Mouse (Mus musculus) megakaryocyte-erythroid progenitor cell, adult 5-6 weeks (primary cell): ENCODE measurements at regions not wholly inside any gene's neighbourhood (a gene's known extent, or its start where the extent isn't known, plus 50 kb on each side); places are given as distances from the start of the nearest gene placed in this dataset.
A peak's percentile ranks its signal among the peaks of the same experiment; 100 is the strongest.
"Not testable (repeated sequence)": the region's sequence is repeated elsewhere in the genome, so short reads cannot be mapped to it uniquely, and the experiment has no call there.

Experiments
- ATAC-seq: replicated peaks from 2 replicates; pipeline ENCODE4 v1.8.0; 2016; ENCODE audit warnings: mild to moderate bottlenecking, inconsistent platforms; ENCODE audit not compliant: severe bottlenecking, poor library complexity, low FRiP score, low TSS enrichment

- ATAC-seq: no peak
These were observed 3447.1 kb downstream of the 9330182O14Rik start for GRCm38 (mm10) chr15:43581246-43581645.

GRCm38 (mm10) chr15:43585751-43586150, 3451.6 kb downstream of the 9330182O14Rik start:
- no peak for ATAC-seq

- no peak for ATAC-seq
These were observed 3453.9 kb downstream of the 9330182O14Rik start for GRCm38 (mm10) chr15:43588021-43588420.

- no peak for ATAC-seq
These were observed 3473.5 kb downstream of the 9330182O14Rik start for GRCm38 (mm10) chr15:43607700-43608099.

GRCm38 (mm10) chr15:43609901-43610300, 3475.7 kb downstream of the 9330182O14Rik start:
- ATAC-seq: no peak

GRCm38 (mm10) chr15:43614004-43614661, 3480.0 kb downstream of the 9330182O14Rik start:
- ATAC-seq: peak; percentile 71

GRCm38 (mm10) chr15:43615727-43616126, 3481.6 kb downstream of the 9330182O14Rik start:
- ATAC-seq: no peak

- no peak for ATAC-seq
These were observed 3490.3 kb downstream of the 9330182O14Rik start for GRCm38 (mm10) chr15:43624431-43624965.

GRCm38 (mm10) chr15:43625021-43625510, 3490.9 kb downstream of the 9330182O14Rik start:
- ATAC-seq: no peak

- no peak for ATAC-seq
These were observed 3516.8 kb downstream of the 9330182O14Rik start for GRCm38 (mm10) chr15:43650818-43651500.

- no peak for ATAC-seq
These were observed 3529.5 kb downstream of the 9330182O14Rik start for GRCm38 (mm10) chr15:43663648-43664047.

- no peak for ATAC-seq
These were observed 3544.7 kb downstream of the 9330182O14Rik start for GRCm38 (mm10) chr15:43678844-43679243.

GRCm38 (mm10) chr15:43682176-43682575, 3548.0 kb downstream of the 9330182O14Rik start:
- no peak for ATAC-seq

GRCm38 (mm10) chr15:43691998-43692397, 3557.8 kb downstream of the 9330182O14Rik start:
- ATAC-seq: not testable (repeated sequence)

GRCm38 (mm10) chr15:43695451-43695850, 3561.3 kb downstream of the 9330182O14Rik start:
- ATAC-seq: no peak

GRCm38 (mm10) chr15:43717035-43717434, 3582.9 kb downstream of the 9330182O14Rik start:
- no peak for ATAC-seq

GRCm38 (mm10) chr15:43717559-43717958, 3583.4 kb downstream of the 9330182O14Rik start:
- no peak for ATAC-seq

GRCm38 (mm10) chr15:43720916-43721315, 3586.8 kb downstream of the 9330182O14Rik start:
- no peak for ATAC-seq

GRCm38 (mm10) chr15:43735697-43736096, 3601.5 kb downstream of the 9330182O14Rik start:
- no peak for ATAC-seq

- no peak for ATAC-seq
These were observed 3624.1 kb downstream of the 9330182O14Rik start for GRCm38 (mm10) chr15:43758256-43758655.

GRCm38 (mm10) chr15:43764606-43765005, 3630.4 kb downstream of the 9330182O14Rik start:
- ATAC-seq: no peak
